Mouse (Mus musculus): ENCODE measurements around the gene Ccl17.

The Ccl17 gene

DNA sequence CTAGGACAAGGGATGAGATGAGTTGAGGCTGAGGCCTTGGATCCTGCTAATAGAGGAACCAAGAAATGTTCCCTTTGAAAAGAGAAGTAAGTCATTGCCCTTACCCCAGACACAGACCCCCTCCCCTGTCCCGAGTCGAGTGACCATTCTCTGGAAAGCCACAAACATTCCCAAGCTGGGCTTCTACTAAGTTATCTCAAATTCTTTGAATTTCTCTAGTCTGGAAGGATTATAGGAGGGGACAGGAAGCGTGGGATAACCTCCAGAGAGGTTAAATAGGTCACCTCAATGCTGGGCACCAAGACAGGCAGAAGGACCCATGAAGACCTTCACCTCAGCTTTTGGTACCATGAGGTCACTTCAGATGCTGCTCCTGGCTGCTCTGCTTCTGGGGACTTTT is at the start of gene Ccl17:
Ccl17 (plus strand) TSS at position 301 of the 400 bp plus-strand sequence.
- no peak for DNase-seq

DNA sequence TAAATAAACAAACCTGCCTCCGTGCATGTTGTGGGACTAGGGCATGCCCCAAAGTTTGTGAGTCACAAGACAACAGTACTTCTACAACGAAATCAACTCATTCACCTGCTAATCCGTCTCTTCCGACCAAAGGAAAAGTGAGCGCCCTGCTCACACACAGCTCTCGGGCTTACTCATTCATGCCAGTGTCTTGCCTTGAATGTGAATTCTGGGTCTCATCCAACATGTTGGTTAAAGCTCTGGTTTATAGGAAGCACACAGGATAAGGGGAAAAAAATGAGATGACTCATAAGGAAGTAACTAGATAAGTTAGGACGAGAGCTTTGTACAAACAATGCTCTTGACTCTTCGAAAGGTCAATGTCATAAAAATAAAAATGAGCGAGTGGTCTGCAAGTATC is 43.2 kb upstream of the Ccl17 start:
- no peak for DNase-seq

DNA sequence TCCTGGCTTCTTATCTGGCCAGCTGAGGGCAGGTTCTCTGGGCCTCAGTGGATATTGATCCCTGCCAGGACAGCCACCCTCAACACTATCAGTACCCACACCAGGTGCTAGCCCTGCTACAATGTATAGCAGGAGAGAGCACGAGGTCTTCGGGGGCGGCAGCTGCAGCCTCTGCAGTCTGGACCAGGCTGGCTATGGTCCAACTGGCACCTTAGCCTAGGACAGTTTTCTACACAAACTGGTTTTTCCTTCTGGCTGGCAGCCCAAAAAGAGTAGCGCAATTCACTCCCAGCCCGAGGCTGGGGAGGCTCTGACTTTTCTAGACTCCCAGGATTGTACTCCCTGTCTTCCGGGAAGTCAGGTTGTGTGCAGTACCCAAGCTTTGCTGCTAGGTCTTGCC is 39.3 kb upstream of the Ccl17 start:
- DNase-seq = peak; percentile 31

DNA sequence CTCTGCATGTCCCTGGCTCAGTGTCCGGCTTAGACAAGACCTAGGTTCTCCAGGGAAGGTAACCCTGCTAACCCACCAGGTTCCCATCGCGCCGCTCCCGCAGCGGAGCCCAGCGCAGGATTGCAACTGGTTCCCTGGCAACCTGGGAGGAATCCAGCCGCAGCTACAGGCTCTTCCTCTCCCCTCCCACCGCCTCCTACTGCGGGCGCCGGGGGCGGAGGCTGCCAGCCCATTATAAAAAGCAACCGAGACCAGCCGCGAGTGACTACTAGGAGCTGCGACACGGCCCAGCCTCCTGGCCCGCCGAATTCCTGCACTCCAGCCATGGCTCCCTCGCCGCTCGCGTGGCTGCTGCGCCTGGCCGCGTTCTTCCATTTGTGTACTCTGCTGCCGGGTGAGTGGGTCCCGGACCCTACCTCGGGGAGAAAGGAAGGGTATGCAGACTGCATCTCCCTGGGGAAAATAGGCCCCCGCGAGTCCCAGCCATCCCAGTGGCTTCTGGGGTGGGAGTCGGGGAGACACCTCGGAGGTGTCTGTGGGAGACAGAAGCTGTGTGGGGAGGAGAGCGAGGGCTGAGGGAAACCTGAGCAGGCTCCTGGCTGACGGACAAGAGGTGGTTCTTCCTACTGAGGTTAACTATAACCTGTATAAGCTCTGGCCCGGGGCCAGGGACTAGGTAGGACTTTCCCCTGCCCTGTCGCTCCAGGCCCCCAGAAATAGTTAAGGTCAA is 38.1 kb upstream of the Ccl17 start, which contains the start of gene Cx3cl1:
Cx3cl1 (plus strand) TSS at position 69 of the 730 bp plus-strand sequence.
- peak; percentile 76 for DNase-seq

DNA sequence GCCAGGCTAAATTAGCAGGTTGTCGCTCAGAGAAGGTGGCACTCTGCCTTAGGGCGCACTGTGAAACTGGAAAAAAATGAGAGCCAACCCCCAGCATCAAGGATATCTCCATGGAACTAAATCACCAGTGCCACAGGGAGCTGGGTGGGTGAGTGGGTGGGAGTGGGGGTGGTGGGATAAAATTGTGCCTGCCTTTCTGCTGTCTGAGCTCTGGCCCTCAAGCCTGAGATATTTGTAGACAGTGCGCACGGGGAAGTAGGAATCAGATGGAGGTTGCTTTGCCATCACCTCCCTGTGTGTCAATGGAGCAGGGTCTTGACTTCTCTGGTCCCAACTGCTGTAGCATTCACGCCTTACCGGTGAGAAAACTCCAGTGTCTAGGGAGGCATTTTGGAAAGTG is 37.2 kb upstream of the Ccl17 start:
- no peak for DNase-seq

DNA sequence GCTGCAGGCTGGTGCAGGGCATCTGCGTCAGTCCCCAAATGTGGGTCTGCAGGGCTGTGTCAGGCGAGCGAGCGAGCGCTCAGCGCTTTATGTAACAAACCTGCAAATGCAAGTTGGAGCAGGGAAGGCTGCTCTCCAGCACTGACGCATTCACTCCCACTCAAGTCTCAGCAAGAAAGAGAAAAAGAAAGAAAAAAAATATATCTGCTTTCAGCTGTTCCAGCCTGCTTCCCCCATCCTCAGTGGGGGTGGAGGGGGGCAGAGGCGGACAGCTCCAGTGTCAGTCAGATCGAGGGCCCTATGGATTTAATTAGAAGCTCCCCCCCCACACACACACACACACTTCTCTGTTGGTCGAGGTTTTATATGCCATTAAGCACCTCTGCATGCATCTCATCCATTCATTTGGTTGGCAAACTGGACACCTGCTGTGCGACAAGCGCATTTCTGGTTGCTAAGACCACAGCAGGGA is 36.5 kb upstream of the Ccl17 start:
- peak; percentile 24 for DNase-seq

DNA sequence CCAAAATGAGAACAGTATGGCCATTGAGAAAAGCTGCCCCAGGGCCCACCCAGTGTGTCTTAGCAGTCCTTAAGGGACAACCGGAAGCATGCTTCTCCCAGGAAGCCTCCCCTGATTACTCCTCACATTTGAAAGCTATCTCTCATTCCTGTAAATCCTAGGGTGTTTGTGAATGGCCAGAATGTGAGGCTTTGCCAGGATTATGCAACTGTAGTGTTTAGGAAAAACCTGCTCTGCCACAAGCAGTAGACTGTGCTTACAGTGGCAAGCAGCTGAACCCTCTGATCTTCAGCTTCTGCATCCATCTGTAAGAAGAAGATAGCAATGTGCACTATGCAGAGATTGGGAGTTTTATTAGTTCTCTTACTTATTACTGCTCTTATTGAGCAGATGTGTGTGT is 35.7 kb upstream of the Ccl17 start:
- no peak for DNase-seq

DNA sequence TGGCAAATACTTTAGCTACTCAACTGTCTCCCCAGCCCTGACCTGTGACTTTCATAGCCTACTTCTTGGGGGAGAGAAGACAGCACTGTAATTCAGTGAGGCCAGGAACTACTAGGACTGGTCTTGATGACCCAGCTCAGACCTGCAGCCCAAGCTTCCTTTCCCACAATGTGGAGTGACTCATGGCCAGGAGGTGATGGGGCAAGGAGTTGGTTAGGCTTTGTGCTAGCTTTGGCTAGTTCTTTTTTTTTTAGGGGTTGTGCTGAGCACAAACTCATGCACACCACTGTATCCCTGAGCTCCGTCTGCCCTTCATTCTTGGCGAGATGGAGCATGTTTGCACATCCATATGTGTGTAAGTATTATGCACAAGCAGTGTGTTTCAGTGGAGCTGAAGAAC is 33.9 kb upstream of the Ccl17 start:
- DNase-seq = no peak

DNA sequence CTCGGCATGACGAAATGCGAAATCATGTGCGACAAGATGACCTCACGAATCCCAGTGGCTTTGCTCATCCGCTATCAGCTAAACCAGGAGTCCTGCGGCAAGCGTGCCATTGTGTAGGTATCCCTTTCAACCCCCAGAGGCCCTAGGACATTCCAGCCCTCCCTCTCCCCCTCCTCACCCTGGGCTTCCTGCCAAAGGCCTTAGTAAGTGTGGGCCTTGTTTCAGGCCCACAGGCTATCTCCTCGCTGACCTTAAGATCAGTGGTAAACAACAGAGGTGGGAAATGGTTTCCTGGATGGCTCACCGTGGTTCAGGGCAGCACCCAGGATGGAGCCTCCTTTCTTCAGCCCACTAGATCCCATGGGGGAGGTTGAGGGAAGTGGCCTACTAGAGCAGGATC is 32.2 kb upstream of the Ccl17 start:
- DNase-seq = no peak

DNA sequence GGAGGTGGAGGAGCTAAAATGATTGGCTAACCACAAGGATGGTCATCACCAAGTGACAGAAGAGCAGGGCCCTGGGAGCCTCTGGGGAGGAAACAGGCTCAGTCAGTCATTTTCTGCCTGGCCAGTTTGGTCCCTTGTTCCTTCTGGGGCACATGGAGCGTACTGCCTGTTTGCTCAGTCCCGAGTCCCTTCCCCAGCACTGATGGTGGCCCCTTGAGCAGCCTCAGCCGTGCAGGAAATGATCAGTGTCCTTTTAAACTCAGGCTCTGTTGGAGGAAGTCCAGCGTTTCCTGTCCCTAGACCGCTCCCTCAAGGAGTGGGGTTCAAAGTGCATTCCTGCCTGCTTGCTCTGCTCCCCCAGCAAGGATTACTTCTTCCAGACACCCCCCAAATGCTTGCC is 31.8 kb upstream of the Ccl17 start:
- no peak for DNase-seq

DNA sequence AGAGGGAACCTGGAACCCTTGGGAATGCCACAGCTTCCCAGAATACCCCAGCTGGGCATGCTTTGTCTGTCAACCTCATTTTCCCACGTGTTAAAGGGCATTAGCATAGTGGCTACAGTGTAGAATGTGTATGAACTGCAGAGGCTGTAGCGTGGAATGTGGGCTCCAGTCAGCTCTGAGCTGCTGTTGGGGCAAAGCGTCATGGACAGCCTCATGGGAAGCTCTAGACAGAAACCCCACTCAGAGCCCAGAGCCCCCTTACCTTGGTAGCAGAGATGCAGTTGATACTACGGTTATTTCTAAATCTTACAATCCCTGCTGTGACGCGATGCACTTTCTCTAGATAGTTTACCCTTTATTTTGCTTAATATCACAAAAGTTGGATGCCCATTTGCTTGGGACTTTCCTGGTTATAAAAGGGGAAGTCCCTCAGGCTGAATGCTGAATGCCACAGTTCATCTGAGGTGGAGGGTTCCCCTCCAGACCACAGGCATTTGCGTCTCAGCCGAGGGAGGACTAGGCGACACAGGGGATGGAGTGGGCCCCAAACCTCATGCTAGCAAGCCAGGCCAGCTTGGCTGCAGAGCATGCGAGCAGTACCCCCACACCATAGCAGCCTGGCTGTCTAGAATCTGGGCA is 31.2 kb upstream of the Ccl17 start:
- DNase-seq = no peak

DNA sequence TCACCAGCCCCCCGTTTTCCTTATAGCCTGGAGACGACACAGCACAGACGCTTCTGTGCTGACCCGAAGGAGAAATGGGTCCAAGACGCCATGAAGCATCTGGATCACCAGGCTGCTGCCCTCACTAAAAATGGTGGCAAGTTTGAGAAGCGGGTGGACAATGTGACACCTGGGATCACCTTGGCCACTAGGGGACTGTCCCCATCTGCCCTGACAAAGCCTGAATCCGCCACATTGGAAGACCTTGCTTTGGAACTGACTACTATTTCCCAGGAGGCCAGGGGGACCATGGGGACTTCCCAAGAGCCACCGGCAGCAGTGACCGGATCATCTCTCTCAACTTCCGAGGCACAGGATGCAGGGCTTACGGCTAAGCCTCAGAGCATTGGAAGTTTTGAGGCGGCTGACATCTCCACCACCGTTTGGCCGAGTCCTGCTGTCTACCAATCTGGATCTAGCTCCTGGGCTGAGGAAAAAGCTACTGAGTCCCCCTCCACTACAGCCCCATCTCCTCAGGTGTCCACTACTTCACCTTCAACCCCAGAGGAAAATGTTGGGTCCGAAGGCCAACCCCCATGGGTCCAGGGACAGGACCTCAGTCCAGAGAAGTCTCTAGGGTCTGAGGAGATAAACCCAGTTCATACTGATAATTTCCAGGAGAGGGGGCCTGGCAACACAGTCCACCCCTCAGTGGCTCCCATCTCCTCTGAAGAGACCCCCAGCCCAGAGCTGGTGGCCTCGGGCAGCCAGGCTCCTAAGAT is 30.5 kb upstream of the Ccl17 start:
- DNase-seq = no peak

DNA sequence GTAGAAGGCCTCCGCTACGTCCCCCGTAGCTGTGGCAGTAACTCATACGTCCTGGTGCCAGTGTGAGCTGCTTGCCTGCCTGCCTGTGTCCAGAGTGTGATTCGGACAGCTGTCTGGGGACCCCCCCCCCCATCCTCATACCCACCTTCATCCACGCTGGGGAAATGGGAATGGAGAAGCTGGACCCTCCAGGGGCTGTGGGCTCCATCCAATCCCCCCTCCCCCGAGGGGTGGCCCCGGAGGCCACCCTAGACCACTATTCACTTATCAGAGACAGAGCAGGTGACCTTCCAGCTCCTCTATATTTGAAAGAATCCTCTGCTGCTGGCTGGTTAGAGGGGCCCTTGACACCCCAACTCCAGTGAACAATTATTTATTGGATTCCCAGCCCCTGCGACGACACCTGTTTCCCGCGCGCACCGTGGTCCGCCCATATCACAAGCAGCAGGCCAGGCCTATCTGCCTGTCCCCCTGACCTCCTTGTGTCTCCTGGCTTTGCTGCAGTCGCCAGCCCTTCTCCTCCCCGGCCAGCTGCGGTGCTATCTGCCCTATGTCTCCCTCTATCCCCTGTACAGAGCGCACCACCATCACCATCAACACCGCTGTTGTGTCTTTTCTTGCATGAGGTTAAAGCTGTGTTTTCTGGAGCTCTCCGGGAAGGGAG is 29.6 kb upstream of the Ccl17 start:
- DNase-seq = no peak

DNA sequence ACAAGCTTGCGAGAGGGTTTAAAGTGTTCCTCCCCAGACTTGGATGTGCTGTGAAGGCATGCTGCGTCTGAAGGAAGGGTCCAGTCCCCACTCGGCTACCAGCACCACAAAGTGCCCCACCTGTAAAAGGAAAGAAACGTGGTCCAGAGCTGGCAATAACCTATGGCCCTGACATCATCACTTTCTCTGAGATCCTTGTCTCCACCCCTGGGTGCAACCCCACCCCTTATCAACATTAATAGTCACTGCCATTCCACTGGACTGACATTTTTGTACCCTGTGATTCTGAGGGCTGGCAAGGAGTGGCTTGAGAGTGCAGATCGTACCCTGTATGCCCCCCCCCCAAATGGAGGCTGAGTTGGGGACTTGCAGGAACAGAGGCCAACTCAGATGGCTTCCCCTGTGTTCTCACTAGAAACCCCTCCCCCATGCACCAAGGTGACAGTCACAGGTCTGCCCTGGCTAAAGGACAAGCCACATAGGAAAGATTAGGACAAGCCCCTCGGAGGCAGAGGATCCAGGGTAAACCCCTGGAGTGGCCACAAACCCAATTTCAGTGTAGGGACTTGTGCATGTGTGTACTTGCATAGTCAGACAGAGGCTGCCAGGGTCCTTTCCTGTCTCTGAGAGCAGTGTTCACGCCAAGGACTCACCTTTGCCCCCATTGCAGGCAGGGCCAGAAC is 29.0 kb upstream of the Ccl17 start:
- DNase-seq = no peak

DNA sequence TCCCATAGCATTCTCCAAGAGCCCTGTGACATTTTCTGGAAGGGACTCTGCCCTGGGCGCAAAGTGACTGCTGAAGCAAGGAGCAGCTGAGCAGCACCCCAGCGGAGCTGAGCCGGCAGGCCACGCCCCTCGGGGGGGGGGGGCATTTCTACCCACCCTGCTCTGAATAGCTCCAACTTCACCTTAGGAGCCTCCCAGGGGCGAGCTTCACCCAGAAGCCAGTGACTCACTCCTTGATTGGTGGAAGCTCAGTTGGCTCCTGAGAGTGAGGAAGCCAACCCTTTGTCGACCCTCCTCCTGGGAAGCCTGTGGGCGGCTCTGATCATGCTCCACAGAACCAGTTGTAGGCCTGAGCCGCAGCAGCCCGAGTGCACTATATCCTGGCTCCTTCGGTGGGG is 28.4 kb upstream of the Ccl17 start:
- no peak for DNase-seq

DNA sequence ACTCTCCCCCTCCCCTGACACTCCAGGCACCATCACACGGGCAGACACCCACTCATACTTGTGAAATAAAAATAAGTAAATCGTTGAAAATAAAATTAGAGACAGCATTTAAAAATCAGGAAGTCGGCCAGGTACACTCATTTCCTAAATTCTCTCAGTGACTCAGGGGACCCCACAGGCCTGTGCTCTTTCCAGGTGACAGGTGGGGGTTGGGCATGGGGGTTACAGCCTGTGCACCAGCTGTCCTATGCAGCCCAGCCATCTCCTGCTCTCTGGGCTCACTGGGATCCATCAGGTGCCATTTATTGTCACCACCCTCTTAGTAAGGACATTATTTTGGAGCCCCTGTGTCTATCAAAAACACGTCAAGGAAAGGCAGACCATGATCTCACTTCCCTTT is 26.4 kb upstream of the Ccl17 start:
- DNase-seq = no peak

DNA sequence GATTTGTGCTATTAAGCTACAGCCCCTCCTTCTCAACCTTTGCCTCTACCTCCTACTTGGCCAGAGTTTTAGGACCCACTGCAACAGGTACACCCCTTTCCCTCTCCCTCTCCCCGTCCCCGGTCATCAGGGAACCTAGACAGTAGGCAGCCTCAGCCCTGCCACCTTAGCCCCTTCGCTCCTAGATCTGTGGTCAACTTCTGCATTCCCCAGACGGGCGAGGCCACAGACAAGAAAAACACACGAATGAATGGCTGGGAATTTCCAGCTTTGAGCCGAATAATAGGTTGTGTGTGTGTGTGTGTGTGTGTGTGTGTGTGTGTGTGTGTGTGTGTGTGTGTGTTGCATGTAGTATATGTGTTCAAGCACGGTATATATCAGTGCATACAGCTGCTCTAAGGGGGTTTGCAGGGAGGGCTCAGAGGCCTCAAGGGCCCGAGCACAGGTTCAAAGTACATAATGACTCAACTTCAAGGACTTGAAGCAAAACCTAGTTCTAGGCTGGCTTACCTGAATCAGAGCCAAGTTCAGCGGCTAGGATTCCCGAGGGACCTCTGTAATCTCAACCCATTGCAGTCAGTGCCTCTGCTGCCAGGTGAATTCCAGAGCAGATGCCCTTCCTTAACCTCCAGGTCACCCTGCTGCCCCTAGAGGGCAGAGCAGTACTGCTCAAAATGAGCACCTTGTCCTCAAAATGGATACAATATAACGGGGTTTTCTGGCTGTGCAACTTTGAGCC is 24.8 kb upstream of the Ccl17 start:
- DNase-seq = peak; percentile 22

DNA sequence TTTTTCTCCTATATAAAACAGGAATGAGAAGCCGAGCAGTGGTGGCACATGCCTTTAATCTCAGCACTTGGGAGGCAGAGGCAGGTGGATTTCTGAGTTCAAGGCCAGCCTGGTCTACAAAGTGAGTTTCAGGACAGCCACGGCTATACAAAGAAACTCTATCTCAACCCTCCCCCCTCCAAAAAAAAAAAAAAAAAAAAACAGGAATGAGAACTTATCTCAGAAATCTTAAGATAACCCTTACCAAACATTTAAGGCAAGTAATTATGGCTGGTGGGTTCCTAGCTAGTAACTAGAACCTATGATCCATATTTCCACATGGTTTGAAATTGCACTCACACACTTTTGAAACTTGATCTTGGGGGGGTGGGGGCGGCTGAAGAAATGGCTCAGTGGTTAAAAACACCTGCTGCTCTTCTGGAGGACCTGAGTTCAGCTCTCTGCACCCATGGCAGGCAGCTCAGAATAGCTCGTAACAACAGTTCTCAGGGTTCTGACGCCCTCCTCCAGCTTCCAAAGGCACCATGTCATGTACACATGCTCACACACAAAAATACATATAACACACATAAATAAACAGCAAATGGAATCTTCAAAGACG is 24.2 kb upstream of the Ccl17 start:
- no peak for DNase-seq

DNA sequence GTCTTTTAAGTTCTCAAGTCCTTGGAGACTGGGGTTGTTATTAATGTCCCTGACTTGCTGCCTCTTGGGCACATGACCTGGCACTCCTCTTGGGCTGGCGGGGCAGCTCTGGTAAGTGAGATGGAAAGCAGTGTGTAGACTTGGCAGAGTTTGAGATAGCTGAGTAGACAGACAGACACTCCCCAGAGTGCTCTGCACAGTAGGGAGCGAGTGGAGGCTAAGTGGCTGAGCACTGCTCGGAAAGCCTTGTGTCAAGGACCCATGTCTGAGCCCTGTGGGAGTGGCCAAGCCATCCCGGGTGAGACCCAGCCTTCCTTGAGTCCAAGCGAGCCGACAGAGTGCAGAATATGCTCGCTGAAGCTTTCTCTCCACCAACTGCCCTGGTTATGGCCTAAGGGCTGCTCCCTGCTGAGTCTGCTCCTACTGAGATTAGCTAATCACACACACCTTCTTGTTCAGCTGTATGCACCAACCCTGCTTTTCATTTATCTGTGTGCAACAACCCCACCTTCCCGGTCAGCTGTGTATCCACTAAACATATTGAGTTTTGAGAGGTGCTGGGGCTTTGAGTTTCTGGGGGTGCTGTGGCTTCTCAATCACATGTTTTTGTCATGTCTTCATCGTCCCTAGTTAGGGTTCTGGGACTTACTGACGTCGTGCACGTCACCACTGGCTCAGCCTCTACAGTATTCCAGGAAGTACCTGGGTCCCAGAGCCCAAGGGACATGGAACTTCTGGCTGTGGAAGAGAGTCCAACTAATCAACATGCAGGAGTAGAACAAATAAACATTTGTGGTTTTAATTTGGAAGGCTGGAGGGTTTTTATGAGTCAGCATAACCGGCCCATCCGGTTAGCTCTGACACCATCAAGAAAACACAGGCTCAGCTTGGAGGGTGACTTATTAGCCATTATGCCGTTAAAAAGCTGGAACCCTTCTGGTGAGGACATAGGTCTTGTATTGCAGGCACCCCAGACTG is 22.4 kb upstream of the Ccl17 start:
- DNase-seq = no peak

DNA sequence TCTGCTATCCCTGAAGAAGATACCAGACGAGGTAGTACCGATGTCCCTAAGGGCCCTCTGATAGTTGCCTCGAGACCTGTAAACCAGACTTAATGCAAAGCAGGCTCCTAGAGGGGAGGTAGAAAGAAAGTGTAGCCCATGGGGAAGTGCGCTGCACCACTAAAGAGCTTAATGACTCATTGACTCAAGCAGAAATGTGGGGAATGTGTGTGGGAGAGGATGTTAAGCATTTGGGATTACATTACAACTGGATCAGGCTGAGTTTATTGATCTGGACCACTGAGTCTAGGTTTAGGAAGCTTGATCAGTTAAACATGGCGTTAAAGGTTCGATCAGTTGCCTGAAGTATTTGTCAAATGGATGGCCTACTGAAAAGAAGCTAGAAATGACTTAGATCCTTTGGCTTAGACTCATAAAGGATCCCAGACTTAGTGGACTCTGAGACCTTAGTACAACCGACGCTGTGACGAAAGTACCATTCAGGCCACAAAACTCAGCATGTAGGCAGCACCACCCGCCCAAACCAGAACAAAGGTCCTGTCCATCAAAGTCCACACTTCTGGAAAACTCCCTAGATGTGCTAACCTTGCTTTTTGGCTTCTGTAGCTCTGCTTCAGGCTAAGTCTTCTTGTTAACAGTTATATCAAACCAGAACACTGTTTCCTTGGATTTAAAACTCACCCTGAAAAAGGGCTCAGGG is 20.8 kb upstream of the Ccl17 start:
- no peak for DNase-seq
